Mouse (Mus musculus) neural tube, embryonic 15.5 days (tissue): ENCODE results near the gene Mpp4. TPM values are rescaled to one million over a fixed set of nuclear protein-coding genes. Genes with fewer than 3 reads are reported as not detected.

ENCODE experiments used
- ATAC-seq: fragments of 200-750 bp; cut with Nextera tagmentation; 2 replicates; pipeline ENCODE4 v1.8.0; 2017; ENCODE audit warnings: mild to moderate bottlenecking, moderate TSS enrichment, moderate library complexity; ENCODE audit not compliant: low FRiP score
- H3K27ac ChIP-seq: fragments of 300-500 bp; sonication (generic); replicated peaks from 2 replicates; pipeline ENCODE4 v1.5.1; 2015; ENCODE audit warnings: mild to moderate bottlenecking, inconsistent platforms
- H3K27me3 ChIP-seq: fragments of 300-500 bp; sonication (generic); replicated peaks from 2 replicates; pipeline ENCODE4 v1.6.1; 2015; ENCODE audit warnings: inconsistent platforms
- H3K36me3 ChIP-seq: fragments of 300-500 bp; sonication (generic); 2 replicates; pipeline ENCODE4 v1.6.1; 2015; ENCODE audit warnings: inconsistent platforms
- H3K4me1 ChIP-seq: fragments of 300-500 bp; sonication (generic); 2 replicates; pipeline ENCODE4 v1.6.1; 2015; ENCODE audit warnings: inconsistent platforms
- H3K4me2 ChIP-seq: fragments of 300-500 bp; sonication (generic); 2 replicates; pipeline ENCODE4 v1.6.1; 2015; ENCODE audit warnings: inconsistent platforms, mild to moderate bottlenecking, moderate library complexity
- H3K4me3 ChIP-seq: fragments of 300-500 bp; sonication (generic); replicated peaks from 2 replicates; pipeline ENCODE4 v1.5.1; 2015; ENCODE audit warnings: mild to moderate bottlenecking, inconsistent platforms
- H3K9ac ChIP-seq: fragments of 300-500 bp; sonication (generic); replicated peaks from 2 replicates; pipeline ENCODE4 v1.6.1; 2015; ENCODE audit warnings: mild to moderate bottlenecking, inconsistent platforms
- H3K9me3 ChIP-seq: fragments of 300-500 bp; sonication (generic); replicated peaks from 2 replicates; pipeline ENCODE4 v1.6.1; 2016; ENCODE audit warnings: inconsistent platforms
- WGBS: fragments of 180-500 bp; shearing (Covaris S2); methylation state at CpG from one replicate; pipeline ENCODE4 v1.1.7; 2015; ENCODE audit warnings: mixed read lengths; 5-methylcytosine and 5-hydroxymethylcytosine counted together
- polyA plus RNA-seq: library from polyadenylated mRNA; unstranded; fragments of >200 nt; fragmentation: Nextera tagmentation; extraction: Ambion mirVana; gene quantifications from 2 replicates; pipeline ENCODE4 v1.2.1, GENCODE M21; 2015

Mpp4 gene
- polyA plus RNA-seq, 1 experiment from 2014 or later, result 0.86 TPM

- Histone ChIP-seq H3K4me1 (no peaks in the 10 kb centered on the region), H3K36me3 (peaks cover 64% of the 10 kb centered on the region), H3K9ac (no peak overlapping the region), H3K9me3 (no peaks in the 10 kb centered on the region), H3K4me3 (no peak overlapping the region), H3K27me3 (no peaks in the 10 kb centered on the region), H3K27ac (no peak overlapping the region), H3K4me2 (no peak overlapping the region)
- ATAC-seq, result no peak
- WGBS, result 89% methylated on average over 9 of the region's 9 CpGs
Measured at GRCm38 (mm10) chr1:59185410-59185809, 22.2 kb upstream of the Mpp4 start.

DNA sequence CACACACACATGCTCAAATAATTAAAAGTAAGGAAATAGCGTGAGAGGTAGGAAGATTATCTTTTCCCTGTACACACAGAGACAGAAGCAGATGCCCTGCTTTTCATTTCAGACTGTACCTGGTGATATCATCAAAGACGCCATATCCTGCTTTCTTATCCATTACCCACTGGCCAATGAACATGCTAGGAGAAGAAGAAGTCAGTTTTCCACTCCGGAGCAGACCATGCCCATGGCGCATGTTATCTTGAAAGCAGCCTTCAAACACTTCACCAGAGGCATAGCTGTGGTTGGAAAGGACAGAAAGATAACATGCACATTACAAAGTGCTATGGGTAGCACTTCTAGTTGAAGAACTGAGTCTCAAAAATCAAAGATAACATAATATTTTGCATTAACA lies 19.9 kb upstream of the Mpp4 start:
- Histone ChIP-seq H3K4me3 (no peak overlapping the region), H3K36me3 (peaks cover 70% of the 10 kb centered on the region), H3K27me3 (no peaks in the 10 kb centered on the region), H3K27ac (no peak overlapping the region), H3K9me3 (no peaks in the 10 kb centered on the region), H3K4me2 (no peak overlapping the region), H3K9ac (no peak overlapping the region), H3K4me1 (no peaks in the 10 kb centered on the region)
- 96% methylated on average over 4 of the region's 4 CpGs for WGBS
- ATAC-seq, result no peak

- no peak for ATAC-seq
- no peak overlapping the region for H3K4me3 ChIP-seq
- H3K27ac ChIP-seq, result no peak overlapping the region
- no peaks in the 10 kb centered on the region for H3K27me3 ChIP-seq
- no peak overlapping the region for H3K4me2 ChIP-seq
- WGBS, result 92% methylated on average over 2 of the region's 2 CpGs
- no peaks in the 10 kb centered on the region for H3K4me1 ChIP-seq
- peaks cover 72% of the 10 kb centered on the region for H3K36me3 ChIP-seq
- no peak overlapping the region for H3K9ac ChIP-seq
- no peaks in the 10 kb centered on the region for H3K9me3 ChIP-seq
Measured at GRCm38 (mm10) chr1:59182373-59182772, 19.2 kb upstream of the Mpp4 start.

DNA sequence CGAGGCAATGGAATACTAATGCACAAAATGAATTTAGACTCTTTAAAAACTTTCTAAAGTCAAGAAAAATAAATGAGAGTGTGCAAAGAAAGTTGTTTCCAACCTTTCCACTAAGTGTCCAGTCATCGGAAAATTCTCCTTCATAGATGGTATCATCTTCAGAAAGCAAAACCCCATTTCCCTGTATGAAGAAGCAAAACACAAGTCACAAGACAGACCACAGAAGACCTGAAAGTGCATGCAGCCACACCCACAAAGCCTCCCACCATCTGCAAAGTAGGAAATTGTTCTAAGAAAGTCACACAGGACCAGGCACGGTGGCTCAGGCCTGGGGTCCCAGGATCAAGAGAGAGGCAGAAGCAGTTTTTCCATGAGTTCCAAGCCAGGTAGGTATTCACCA lies 16.8 kb upstream of the Mpp4 start:
- no peaks in the 10 kb centered on the region for H3K27me3 ChIP-seq
- 92% methylated on average over 3 of the region's 3 CpGs for WGBS
- H3K27ac ChIP-seq, result no peak overlapping the region
- H3K36me3 ChIP-seq, result peaks cover 67% of the 10 kb centered on the region
- no peaks in the 10 kb centered on the region for H3K9me3 ChIP-seq
- no peaks in the 10 kb centered on the region for H3K4me1 ChIP-seq
- no peak overlapping the region for H3K9ac ChIP-seq
- no peak overlapping the region for H3K4me3 ChIP-seq
- no peak for ATAC-seq
- H3K4me2 ChIP-seq, result no peak overlapping the region

- no peaks in the 10 kb centered on the region for H3K9me3 ChIP-seq
- peaks cover 64% of the 10 kb centered on the region for H3K36me3 ChIP-seq
- no peaks in the 10 kb centered on the region for H3K4me1 ChIP-seq
- no peaks in the 10 kb centered on the region for H3K27me3 ChIP-seq
- ATAC-seq, result no peak
- no peak overlapping the region for H3K9ac ChIP-seq
- WGBS, result 95% methylated on average over 10 of the region's 10 CpGs
- H3K4me2 ChIP-seq, result no peak overlapping the region
- no peak overlapping the region for H3K27ac ChIP-seq
- H3K4me3 ChIP-seq, result no peak overlapping the region
Measured at GRCm38 (mm10) chr1:59178401-59178800, 15.2 kb upstream of the Mpp4 start.

GRCm38 (mm10) chr1:59174514-59175373 lies 11.6 kb upstream of the Mpp4 start:
- no peaks in the 10 kb centered on the region for H3K27me3 ChIP-seq
- H3K4me2 ChIP-seq, result no peak overlapping the region
- H3K4me3 ChIP-seq, result no peak overlapping the region
- no peak for ATAC-seq
- WGBS, result 85% methylated on average over 10 of the region's 10 CpGs
- H3K9me3 ChIP-seq, result no peaks in the 10 kb centered on the region
- H3K4me1 ChIP-seq, result no peaks in the 10 kb centered on the region
- H3K27ac ChIP-seq, result no peak overlapping the region
- H3K36me3 ChIP-seq, result peaks cover 68% of the 10 kb centered on the region
- no peak overlapping the region for H3K9ac ChIP-seq

GRCm38 (mm10) chr1:59173023-59173422 lies 9.8 kb upstream of the Mpp4 start:
- no peak for ATAC-seq
- WGBS, result 92% methylated on average over 5 of the region's 5 CpGs
- Histone ChIP-seq H3K4me1 (no peaks in the 10 kb centered on the region), H3K9me3 (no peaks in the 10 kb centered on the region), H3K4me3 (no peak overlapping the region), H3K27me3 (no peaks in the 10 kb centered on the region), H3K9ac (no peak overlapping the region), H3K4me2 (no peak overlapping the region), H3K27ac (no peak overlapping the region), H3K36me3 (peaks cover 62% of the 10 kb centered on the region)

- no peak overlapping the region for H3K4me2 ChIP-seq
- 86% methylated on average over 5 of the region's 5 CpGs for WGBS
- H3K4me1 ChIP-seq, result no peaks in the 10 kb centered on the region
- no peaks in the 10 kb centered on the region for H3K9me3 ChIP-seq
- H3K27ac ChIP-seq, result no peak overlapping the region
- no peak overlapping the region for H3K4me3 ChIP-seq
- H3K36me3 ChIP-seq, result peaks cover 62% of the 10 kb centered on the region
- H3K9ac ChIP-seq, result no peak overlapping the region
- no peak for ATAC-seq
- H3K27me3 ChIP-seq, result no peaks in the 10 kb centered on the region
Measured at GRCm38 (mm10) chr1:59171875-59172274, 8.7 kb upstream of the Mpp4 start.

- H3K36me3 ChIP-seq, result peaks cover 69% of the 10 kb centered on the region
- WGBS, result 83% methylated on average over 8 of the region's 8 CpGs
Measured at GRCm38 (mm10) chr1:59170290-59170689, 7.1 kb upstream of the Mpp4 start.

GRCm38 (mm10) chr1:59169586-59169985 lies 6.4 kb upstream of the Mpp4 start:
- 81% methylated on average over 6 of the region's 6 CpGs for whole genome bisulfite sequencing
- no peak overlapping the region for H3K4me2 ChIP-seq
- H3K9ac ChIP-seq, result no peak overlapping the region
- no peak overlapping the region for H3K4me3 ChIP-seq
- H3K4me1 ChIP-seq, result no peaks in the 10 kb centered on the region
- no peaks in the 10 kb centered on the region for H3K9me3 ChIP-seq
- H3K27me3 ChIP-seq, result no peaks in the 10 kb centered on the region
- ATAC-seq, result no peak
- H3K36me3 ChIP-seq, result peaks cover 67% of the 10 kb centered on the region
- no peak overlapping the region for H3K27ac ChIP-seq

More at GRCm38 (mm10) chr1:59170290-59170689, 7.1 kb upstream of the Mpp4 start:
- H3K4me3 ChIP-seq, result no peak overlapping the region
- no peaks in the 10 kb centered on the region for H3K27me3 ChIP-seq
- H3K4me1 ChIP-seq, result no peaks in the 10 kb centered on the region
- no peak overlapping the region for H3K4me2 ChIP-seq
- H3K9ac ChIP-seq, result no peak overlapping the region
- ATAC-seq, result no peak
- H3K27ac ChIP-seq, result no peak overlapping the region
- no peaks in the 10 kb centered on the region for H3K9me3 ChIP-seq

- no peak overlapping the region for H3K9ac ChIP-seq
- H3K27ac ChIP-seq, result no peak overlapping the region
- WGBS, result 82% methylated on average over 2 of the region's 2 CpGs
- H3K27me3 ChIP-seq, result no peaks in the 10 kb centered on the region
- no peak overlapping the region for H3K4me2 ChIP-seq
- no peak for ATAC-seq
- H3K4me1 ChIP-seq, result no peaks in the 10 kb centered on the region
- H3K36me3 ChIP-seq, result peaks cover 77% of the 10 kb centered on the region
- H3K4me3 ChIP-seq, result no peak overlapping the region
- no peaks in the 10 kb centered on the region for H3K9me3 ChIP-seq
Measured at GRCm38 (mm10) chr1:59168556-59168955, 5.4 kb upstream of the Mpp4 start.

GRCm38 (mm10) chr1:59167654-59168425 lies 4.7 kb upstream of the Mpp4 start:
- ATAC-seq, result no peak
- H3K36me3 ChIP-seq, result peaks cover 77% of the 10 kb centered on the region
- H3K27ac ChIP-seq, result no peak overlapping the region
- H3K4me3 ChIP-seq, result no peak overlapping the region
- no peaks in the 10 kb centered on the region for H3K9me3 ChIP-seq
- H3K27me3 ChIP-seq, result no peaks in the 10 kb centered on the region
- H3K9ac ChIP-seq, result no peak overlapping the region
- H3K4me2 ChIP-seq, result no peak overlapping the region
- H3K4me1 ChIP-seq, result no peaks in the 10 kb centered on the region
- 84% methylated on average over 4 of the region's 4 CpGs for WGBS
